Comparison of ENCODE assay signal across 8 mouse cellular contexts in the genomic region with DNA sequence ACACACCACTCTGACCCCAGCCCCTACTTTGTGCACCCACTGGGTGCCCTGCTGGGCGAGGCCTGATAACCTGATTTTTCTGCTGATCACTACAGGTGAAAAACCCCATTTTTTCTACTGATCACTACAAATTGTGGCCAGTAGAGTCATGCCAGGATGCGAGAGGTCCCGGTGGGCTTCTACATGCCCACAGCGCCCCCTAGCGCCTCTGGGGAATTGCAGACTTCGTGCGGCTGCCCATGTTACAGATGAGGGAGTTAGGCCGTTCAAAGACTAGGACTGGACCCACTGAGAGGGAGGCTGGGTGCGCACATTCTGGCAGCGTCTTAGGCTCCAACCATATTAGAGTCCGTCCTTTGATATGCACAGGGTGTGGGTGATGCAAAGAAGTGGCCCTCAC. TPM values are rescaled to one million over a fixed set of nuclear protein-coding genes. Genes with fewer than 3 reads are reported as not detected.
DNase-seq lines count a peak whose midpoint lies in the region; ATAC-seq and TF ChIP-seq lines count a peak whose summit lies in the region.

No protein-coding gene starts in this region.

- peak; percentile 80 for TF ChIP-seq CTCF in E14TG2a.4 (conservative IDR thresholded peaks at IDR 0.05; ENCODE audit: low read length)

- WGBS in heart, embryonic 12.5 days: 19% methylated on average over 11 of the region's 11 CpGs
- WGBS in heart, embryonic 15.5 days: 20% methylated on average over 11 of the region's 11 CpGs
- 26% methylated on average over 11 of the region's 11 CpGs for WGBS in neural tube, embryonic 12.5 days

- no peak for ATAC-seq in heart, embryonic 12.5 days (ENCODE audit: insufficient number of reproducible peaks, low FRiP score)
- ATAC-seq in heart, embryonic 15.5 days (replicated peaks; ENCODE audit: insufficient number of reproducible peaks, insufficient read depth, low FRiP score, low read depth): no peak
- no peak for ATAC-seq in neural tube, embryonic 12.5 days (ENCODE audit: low FRiP score, low read depth)

- intact Hi-C loops in heart, postnatal 25 days (cut with DNase I): no loop called here

- H3K27me3 ChIP-seq in heart, embryonic 12.5 days (replicated peaks): peaks cover 31% of the 10 kb centered on the region
- peaks cover 36% of the 10 kb centered on the region for H3K27me3 ChIP-seq in E14TG2a.4 (ENCODE audit: insufficient read depth, low read length)
- H3K27me3 ChIP-seq in heart, embryonic 15.5 days: peaks cover 22% of the 10 kb centered on the region
- H3K27me3 ChIP-seq in neural tube, embryonic 12.5 days (replicated peaks): no peaks in the 10 kb centered on the region; the same call in 1 of the 2 replicates

- H3K9me3 ChIP-seq in heart, embryonic 12.5 days (replicated peaks): no peaks in the 10 kb centered on the region
- peaks cover 8% of the 10 kb centered on the region for H3K9me3 ChIP-seq in E14TG2a.4 (ENCODE audit: low read length)
- no peaks in the 10 kb centered on the region for H3K9me3 ChIP-seq in heart, embryonic 15.5 days (replicated peaks)
- H3K9me3 ChIP-seq in neural tube, embryonic 12.5 days: no peaks in the 10 kb centered on the region

- peak overlapping the region; percentile 59 for H3K4me2 ChIP-seq in heart, embryonic 12.5 days
- peak overlapping the region; percentile 51 for H3K4me2 ChIP-seq in heart, embryonic 15.5 days
- H3K4me2 ChIP-seq in neural tube, embryonic 12.5 days (replicated peaks): peak overlapping the region; percentile 33

- H3K9ac ChIP-seq in heart, embryonic 12.5 days: no peak overlapping the region; the same call in 1 of the 2 replicates
- H3K9ac ChIP-seq in heart, embryonic 15.5 days: no peak overlapping the region
- no peak overlapping the region for H3K9ac ChIP-seq in neural tube, embryonic 12.5 days

- H3K27ac ChIP-seq in heart, embryonic 12.5 days (ENCODE audit: poor library complexity, severe bottlenecking): no peak overlapping the region
- H3K27ac ChIP-seq in heart, embryonic 15.5 days: no peak overlapping the region
- no peak overlapping the region for H3K27ac ChIP-seq in neural tube, embryonic 12.5 days

- peaks cover 19% of the 10 kb centered on the region for H3K4me1 ChIP-seq in heart, embryonic 12.5 days (replicated peaks)
- H3K4me1 ChIP-seq in E14TG2a.4 (replicated peaks; ENCODE audit: low read depth, low read length): peaks cover 40% of the 10 kb centered on the region
- peaks cover 6% of the 10 kb centered on the region for H3K4me1 ChIP-seq in heart, embryonic 15.5 days (replicated peaks)
- peaks cover 14% of the 10 kb centered on the region for H3K4me1 ChIP-seq in neural tube, embryonic 12.5 days

- no peaks in the 10 kb centered on the region for H3K36me3 ChIP-seq in heart, embryonic 12.5 days
- no peaks in the 10 kb centered on the region for H3K36me3 ChIP-seq in E14TG2a.4 (ENCODE audit: insufficient read depth, low read length)
- H3K36me3 ChIP-seq in heart, embryonic 15.5 days: no peaks in the 10 kb centered on the region
- no peaks in the 10 kb centered on the region for H3K36me3 ChIP-seq in neural tube, embryonic 12.5 days

- peak overlapping the region; percentile 35 for H3K4me3 ChIP-seq in heart, embryonic 12.5 days
- H3K4me3 ChIP-seq in E14TG2a.4 (replicated peaks; ENCODE audit: low read length): peak overlapping the region; percentile 79
- peak overlapping the region; percentile 21 for H3K4me3 ChIP-seq in heart, embryonic 15.5 days
- no peak overlapping the region for H3K4me3 ChIP-seq in neural tube, embryonic 12.5 days

- no peak for DNase-seq in heart, postnatal 25 days (ENCODE audit: low spot score)
- peak; percentile 82 to 89 for DNase-seq in cerebellum, postnatal 10 days
- DNase-seq in liver: peak; percentile 46
- DNase-seq in urinary bladder, adult 18-20 months (ENCODE audit: low spot score in 2 of 2): no peak

RNA-seq across cellular contexts. Expression of gene Myl10, which starts 21.9 kb away (rescaled TPM):
- not detected in 2 replicates for polyA plus RNA-seq in heart, embryonic 12.5 days (2016; fragmentation: Nextera tagmentation; extraction: Ambion mirVana)
- not detected for total RNA-seq in heart, postnatal 25 days (2021)
- polyA plus RNA-seq in heart, embryonic 15.5 days (2015; fragmentation: Nextera tagmentation; extraction: Ambion mirVana): 0.28 and 3.1 TPM in 2 replicates
- polyA plus RNA-seq in neural tube, embryonic 12.5 days (2016; fragmentation: Nextera tagmentation; extraction: Ambion mirVana): not detected in 2 replicates

Comparison
In these comparisons a context has a peak if more than half of its experiments do, and no peak if none do; other contexts are left out.
1. DNase-seq: peak in cerebellum, postnatal 10 days (2 of 2) and liver (single experiment); none in heart, postnatal 25 days (single experiment) and urinary bladder, adult 18-20 months (0 of 2).
2. Peak in every context shown above with its lines, with median percentiles within 50 percentile points of each other: H3K4me2 ChIP-seq.